Mouse (Mus musculus) stomach, embryonic 16.5 days (tissue): ENCODE measurements around the gene Tmem130. TPM values are rescaled to one million over a fixed set of nuclear protein-coding genes. Genes with fewer than 3 reads are reported as not detected.

Source experiments
- ATAC-seq: fragments of 200-750 bp; cut with Nextera tagmentation; 2 replicates; pipeline ENCODE4 v1.8.0; 2017; ENCODE audit warnings: moderate number of reproducible peaks, moderate TSS enrichment; ENCODE audit not compliant: insufficient read depth, low FRiP score
- H3K27ac ChIP-seq: fragments of 300-500 bp; sonication (generic); 2 replicates; pipeline ENCODE4 v1.5.1; 2014; ENCODE audit warnings: low read length
- H3K27me3 ChIP-seq: fragments of 300-500 bp; sonication (generic); 2 replicates; pipeline ENCODE4 v1.6.1; 2014; ENCODE audit warnings: low read length, control low read depth, mixed read lengths; ENCODE audit not compliant: control insufficient read depth, insufficient read depth
- H3K36me3 ChIP-seq: fragments of 300-500 bp; sonication (generic); 2 replicates; pipeline ENCODE4 v1.6.1; 2014; ENCODE audit warnings: low read length; ENCODE audit not compliant: control insufficient read depth, insufficient read depth
- H3K4me1 ChIP-seq: fragments of 300-500 bp; sonication (generic); 2 replicates; pipeline ENCODE4 v1.6.1; 2014; ENCODE audit warnings: low read length, control low read depth, mixed read lengths; ENCODE audit not compliant: control insufficient read depth, insufficient read depth
- H3K4me2 ChIP-seq: fragments of 300-500 bp; sonication (generic); 2 replicates; pipeline ENCODE4 v1.6.1; 2014; ENCODE audit warnings: low read depth, low read length, mixed read lengths
- H3K4me3 ChIP-seq: fragments of 300-500 bp; sonication (generic); replicated peaks from 2 replicates; pipeline ENCODE4 v1.5.1; 2014; ENCODE audit warnings: mild to moderate bottlenecking, low read length
- H3K9ac ChIP-seq: fragments of 300-500 bp; sonication (generic); 2 replicates; pipeline ENCODE4 v1.6.1; 2014; ENCODE audit warnings: low read length
- H3K9me3 ChIP-seq: fragments of 300-500 bp; sonication (generic); replicated peaks from 2 replicates; pipeline ENCODE4 v1.6.1; 2016; ENCODE audit warnings: low read length, control low read depth; ENCODE audit not compliant: control insufficient read depth
- WGBS: fragments of 180-500 bp; shearing (Covaris S2); extraction: QIAGEN DNeasy Blood & Tissue Kit; methylation state at CpG from one replicate; pipeline ENCODE4 v1.1.7; 2014; 5-methylcytosine and 5-hydroxymethylcytosine counted together
- polyA plus RNA-seq: library from polyadenylated mRNA; unstranded; fragments of >200 nt; fragmentation: Nextera tagmentation; extraction: Ambion mirVana; gene quantifications from 2 replicates; pipeline ENCODE4 v1.2.1, GENCODE M21; 2015

The Tmem130 gene
- 3.2 and 3.9 TPM in 2 replicates for polyA plus RNA-seq

GRCm38 (mm10) chr5:144761161-144761868 lies at the start of gene Tmem130:
Tmem130 (minus strand) TSS chr5:144761818.
- H3K27ac ChIP-seq, result no peak within 1 kb of the TSS
- ATAC-seq, result peak; percentile 54; the same call in 1 of the 2 replicates
- H3K9ac ChIP-seq, result peak within 1 kb of the TSS; percentile 36; the same call in 1 of the 2 replicates

GRCm38 (mm10) chr5:144806931-144807330 lies 45.3 kb upstream of the Tmem130 start:
- ATAC-seq, result no peak
- WGBS, result 96% methylated on average over 10 of the region's 10 CpGs

More at GRCm38 (mm10) chr5:144761161-144761868, at the start of gene Tmem130:
- H3K27me3 ChIP-seq, result peaks cover 19% of the 10 kb centered on the region
- H3K36me3 ChIP-seq, result no peaks in the 10 kb centered on the region
- H3K9me3 ChIP-seq, result no peaks in the 10 kb centered on the region
- H3K4me1 ChIP-seq, result 0 out of 2 replicates have a peak, but pooled peaks cover 4% of the 10 kb centered on the region
- H3K4me3 ChIP-seq, result peak within 1 kb of the TSS; percentile 27
- peak within 1 kb of the TSS; percentile 49 for H3K4me2 ChIP-seq
- WGBS, result 3% methylated on average over 33 of the region's 38 CpGs

GRCm38 (mm10) chr5:144804181-144804580 lies 42.6 kb upstream of the Tmem130 start:
- no peak overlapping the region for H3K9ac ChIP-seq
- no peak overlapping the region for H3K4me3 ChIP-seq
- H3K36me3 ChIP-seq, result peaks cover 36% of the 10 kb centered on the region
- H3K9me3 ChIP-seq, result no peaks in the 10 kb centered on the region
- no peaks in the 10 kb centered on the region for H3K4me1 ChIP-seq
- ATAC-seq, result no peak
- H3K27me3 ChIP-seq, result no peaks in the 10 kb centered on the region
- no peak overlapping the region for H3K27ac ChIP-seq
- H3K4me2 ChIP-seq, result no peak overlapping the region
- 83% methylated on average over 7 of the region's 7 CpGs for WGBS

More at GRCm38 (mm10) chr5:144806931-144807330, 45.3 kb upstream of the Tmem130 start:
- no peak overlapping the region for H3K4me2 ChIP-seq
- no peak overlapping the region for H3K4me3 ChIP-seq
- H3K36me3 ChIP-seq, result peaks cover 33% of the 10 kb centered on the region
- no peak overlapping the region for H3K27ac ChIP-seq
- H3K9ac ChIP-seq, result no peak overlapping the region
- H3K9me3 ChIP-seq, result no peaks in the 10 kb centered on the region
- H3K4me1 ChIP-seq, result no peaks in the 10 kb centered on the region
- H3K27me3 ChIP-seq, result no peaks in the 10 kb centered on the region

GRCm38 (mm10) chr5:144803066-144803465 lies 41.4 kb upstream of the Tmem130 start:
- Histone ChIP-seq H3K27me3 (no peaks in the 10 kb centered on the region), H3K9me3 (no peaks in the 10 kb centered on the region), H3K4me1 (no peaks in the 10 kb centered on the region), H3K36me3 (peaks cover 38% of the 10 kb centered on the region), H3K4me2 (no peak overlapping the region), H3K4me3 (no peak overlapping the region), H3K27ac (no peak overlapping the region), H3K9ac (no peak overlapping the region)
- WGBS, result 85% methylated on average over 8 of the region's 8 CpGs
- no peak for ATAC-seq

- H3K4me1 ChIP-seq, result no peaks in the 10 kb centered on the region
- H3K9me3 ChIP-seq, result no peaks in the 10 kb centered on the region
- H3K27me3 ChIP-seq, result no peaks in the 10 kb centered on the region
- no peak overlapping the region for H3K9ac ChIP-seq
- no peak overlapping the region for H3K27ac ChIP-seq
- no peak for ATAC-seq
- WGBS, result 90% methylated on average over 7 of the region's 7 CpGs
- peaks cover 48% of the 10 kb centered on the region for H3K36me3 ChIP-seq
- no peak overlapping the region for H3K4me3 ChIP-seq
- H3K4me2 ChIP-seq, result no peak overlapping the region
These were observed 35.5 kb upstream of the Tmem130 start for GRCm38 (mm10) chr5:144797116-144797515.

- Histone ChIP-seq H3K9me3 (no peaks in the 10 kb centered on the region), H3K36me3 (peaks cover 57% of the 10 kb centered on the region), H3K27me3 (no peaks in the 10 kb centered on the region), H3K27ac (no peak overlapping the region), H3K4me3 (no peak overlapping the region), H3K9ac (no peak overlapping the region), H3K4me1 (no peaks in the 10 kb centered on the region), H3K4me2 (no peak overlapping the region)
- 75% methylated on average over 6 of the region's 6 CpGs for WGBS
- ATAC-seq, result no peak
These were observed 33.1 kb upstream of the Tmem130 start for GRCm38 (mm10) chr5:144794687-144795086.

- Histone ChIP-seq H3K9ac (no peak overlapping the region), H3K27ac (no peak overlapping the region), H3K9me3 (no peaks in the 10 kb centered on the region), H3K4me3 (no peak overlapping the region), H3K27me3 (no peaks in the 10 kb centered on the region), H3K4me1 (no peaks in the 10 kb centered on the region), H3K36me3 (peaks cover 53% of the 10 kb centered on the region), H3K4me2 (no peak overlapping the region)
- WGBS, result 89% methylated on average over 5 of the region's 5 CpGs
- ATAC-seq, result no peak
These were observed 31.8 kb upstream of the Tmem130 start for GRCm38 (mm10) chr5:144793374-144793773.

- no peak for ATAC-seq
- Histone ChIP-seq H3K9me3 (no peaks in the 10 kb centered on the region), H3K36me3 (peaks cover 40% of the 10 kb centered on the region), H3K4me3 (no peak overlapping the region), H3K4me2 (no peak overlapping the region), H3K9ac (no peak overlapping the region), H3K27ac (no peak overlapping the region), H3K27me3 (no peaks in the 10 kb centered on the region), H3K4me1 (no peaks in the 10 kb centered on the region)
- 95% methylated on average over 18 of the region's 18 CpGs for WGBS
These were observed 24.8 kb upstream of the Tmem130 start for GRCm38 (mm10) chr5:144786464-144786863.

GRCm38 (mm10) chr5:144780654-144781053 lies 19.0 kb upstream of the Tmem130 start:
- no peak for ATAC-seq
- 75% methylated on average over 8 of the region's 8 CpGs for WGBS
- no peaks in the 10 kb centered on the region for H3K4me1 ChIP-seq
- H3K27me3 ChIP-seq, result no peaks in the 10 kb centered on the region
- no peak overlapping the region for H3K9ac ChIP-seq
- no peak overlapping the region for H3K4me2 ChIP-seq
- no peaks in the 10 kb centered on the region for H3K9me3 ChIP-seq
- peaks cover 28% of the 10 kb centered on the region for H3K36me3 ChIP-seq
- no peak overlapping the region for H3K27ac ChIP-seq
- H3K4me3 ChIP-seq, result no peak overlapping the region
